Mouse (Mus musculus) cortical plate, adult 2 months (tissue): ENCODE results near the gene Ftsj3.

Source experiments
- CTCF ChIP-seq: fragments of 200-500 bp; IDR thresholded peaks from 2 replicates; pipeline ENCODE4 v1.5.1; 2011; ENCODE audit warnings: mild to moderate bottlenecking, control low read depth, low read length; ENCODE audit not compliant: insufficient read depth; ENCODE audit errors: extremely low read depth
- POLR2A ChIP-seq: fragments of 200-500 bp; IDR thresholded peaks from 2 replicates; pipeline ENCODE4 v1.6.1; 2011; ENCODE audit warnings: mild to moderate bottlenecking, low read length, control low read depth; ENCODE audit not compliant: insufficient read depth; ENCODE audit errors: extremely low read depth

DNA sequence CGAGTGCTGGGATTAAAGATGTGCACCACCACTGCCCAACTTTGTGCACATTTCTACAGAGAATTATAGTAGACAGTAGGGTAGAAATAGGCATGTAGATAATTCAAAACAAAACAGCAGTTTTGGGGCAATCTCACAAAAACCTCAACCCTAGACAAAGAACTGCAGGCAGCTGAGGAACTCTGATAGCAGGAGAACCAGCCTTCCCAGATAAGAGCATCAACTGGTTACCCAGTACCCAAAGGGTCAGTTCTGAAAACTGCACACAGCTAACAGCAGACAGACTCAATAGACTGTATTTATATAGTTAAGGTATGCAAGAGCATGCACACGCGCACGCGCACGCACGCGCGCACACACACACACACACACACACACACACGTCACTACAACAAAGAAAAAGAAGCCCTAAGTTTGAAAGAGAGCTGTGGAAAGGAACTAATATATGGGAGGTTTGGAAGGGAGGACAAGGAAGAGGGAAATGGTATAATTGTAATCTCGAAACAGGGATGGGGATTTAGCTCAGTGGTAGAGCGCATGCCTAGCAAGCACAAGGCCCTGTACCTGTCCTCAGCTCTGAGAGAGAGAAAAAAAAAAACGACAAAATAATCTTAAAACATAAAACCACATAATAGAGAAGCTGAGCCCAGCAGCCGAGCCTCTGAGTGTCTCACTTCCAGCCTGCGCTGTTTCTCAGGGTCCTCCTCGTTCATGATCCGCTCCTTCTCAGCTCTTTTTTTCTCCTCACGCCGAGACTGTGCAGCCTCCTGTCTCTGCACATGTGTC, 54.3 kb downstream of the Ftsj3 start:
- TF ChIP-seq CTCF: no peak
- no peak for TF ChIP-seq POLR2A
